Mouse (Mus musculus) right cerebral cortex, adult 2 months (tissue): Measurements from ENCODE around the gene Mlec.
"Not testable (repeated sequence)": the region's sequence is repeated elsewhere in the genome, so short reads cannot be mapped to it uniquely, and the experiment has no call there.

Source experiments
- DNase-seq, 2 experiments: peaks; one replicate each; pipeline ENCODE4 v3.0.0; 2021 to 2022; ENCODE audit warnings: low spot score in 2 of 2

The Mlec gene

GRCm38 (mm10) chr5:115150991-115151390 lies 7.0 kb downstream of the Mlec start:
- DNase-seq: no peak

DNA sequence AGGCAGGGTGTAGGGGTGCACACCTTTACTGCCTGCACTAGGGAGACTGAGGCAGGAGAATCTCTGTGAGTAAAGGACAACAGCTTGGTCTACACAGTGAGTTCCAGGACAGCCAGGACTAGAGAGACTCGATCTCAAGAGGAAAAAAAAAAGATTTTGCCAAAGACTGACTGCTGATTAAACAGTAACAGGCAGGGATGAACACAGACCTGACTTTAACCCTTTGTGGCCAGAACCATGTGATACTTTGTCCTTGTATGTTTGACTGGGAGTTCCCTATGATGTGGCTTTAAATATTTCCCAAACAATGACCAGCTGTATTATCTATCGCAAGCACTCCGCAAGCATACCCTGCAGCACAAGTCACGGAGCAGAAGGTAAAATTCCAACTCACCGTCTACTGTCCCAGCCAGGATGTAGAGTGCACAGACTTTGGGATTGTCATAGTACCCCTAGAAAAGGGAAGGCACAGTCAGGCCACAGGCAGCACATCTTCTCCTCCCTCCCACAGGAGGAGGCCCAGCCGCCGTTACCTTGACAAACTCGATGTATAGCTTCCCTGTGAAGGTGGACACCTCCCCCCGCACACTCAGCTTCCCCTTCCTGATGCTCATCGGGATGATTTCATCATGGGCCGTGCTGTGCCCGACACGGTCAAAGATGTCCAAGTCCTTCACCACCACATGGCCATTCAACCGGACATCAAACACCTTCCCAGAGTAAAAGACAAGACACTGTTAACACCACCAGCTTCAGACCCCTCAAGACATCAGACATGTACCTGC lies 8.1 kb downstream of the Mlec start:
- DNase-seq: no peak

DNA sequence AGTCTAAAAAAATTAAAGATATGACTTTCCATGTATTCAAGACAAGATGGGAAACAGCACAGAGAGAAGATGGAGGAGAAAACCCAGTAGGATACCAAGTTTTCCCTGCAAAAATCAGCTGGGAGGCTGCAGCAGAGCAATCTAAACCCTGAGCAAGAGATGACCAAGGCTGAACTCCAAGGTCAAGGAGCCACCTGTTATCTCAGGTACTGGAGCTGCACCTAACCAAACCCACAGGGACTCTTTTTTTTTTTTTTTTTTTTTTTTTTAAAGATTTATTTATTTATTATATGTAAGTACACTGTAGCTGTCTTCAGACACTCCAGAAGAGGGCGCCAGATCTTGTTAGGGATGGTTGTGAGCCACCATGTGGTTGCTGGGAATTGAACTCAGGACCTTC lies 9.1 kb downstream of the Mlec start:
- not testable (repeated sequence) for DNase-seq

DNA sequence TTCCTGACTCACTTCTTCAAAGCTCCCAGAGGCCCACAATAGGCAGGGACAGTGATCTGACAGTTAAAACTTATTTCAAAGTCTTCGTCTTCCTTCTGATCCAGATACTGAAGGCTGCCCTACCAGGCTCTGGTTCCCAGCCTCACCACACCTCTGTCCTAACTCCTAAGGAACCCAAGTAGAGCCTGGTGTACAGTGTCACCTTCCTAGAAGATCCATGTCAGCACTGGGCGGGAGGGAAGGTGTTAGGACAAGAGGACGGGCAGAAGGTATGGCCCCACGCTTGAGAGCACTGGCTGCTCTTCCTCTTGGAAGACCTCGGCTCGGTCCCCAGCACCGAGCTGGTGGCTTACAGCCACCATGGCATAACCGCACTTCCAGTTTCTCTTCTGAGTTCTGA lies 9.6 kb downstream of the Mlec start:
- DNase-seq: no peak

DNA sequence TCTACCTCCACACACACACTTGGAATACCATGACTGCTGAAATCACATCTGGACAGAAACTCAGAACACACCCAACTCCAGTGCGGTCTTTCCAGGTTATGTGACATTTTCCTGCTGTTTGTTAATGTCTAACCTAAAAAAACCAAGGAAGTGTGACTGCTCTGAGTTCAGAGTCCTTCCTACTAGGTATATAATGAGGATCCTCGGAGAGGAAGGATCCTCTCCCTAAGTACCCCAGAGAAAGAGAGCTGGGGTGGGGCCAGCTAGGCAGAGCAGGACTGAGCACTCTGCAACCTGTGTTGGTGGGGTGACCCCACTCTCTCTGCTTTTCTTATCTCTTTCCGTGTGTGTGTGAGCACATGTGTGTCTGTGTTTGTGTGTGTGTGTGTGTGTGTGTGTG lies 10.6 kb downstream of the Mlec start:
- DNase-seq: no peak

GRCm38 (mm10) chr5:115146747-115147130 lies 11.2 kb downstream of the Mlec start:
- DNase-seq: no peak

GRCm38 (mm10) chr5:115145976-115146746 lies 11.8 kb downstream of the Mlec start:
- no peak for DNase-seq

DNA sequence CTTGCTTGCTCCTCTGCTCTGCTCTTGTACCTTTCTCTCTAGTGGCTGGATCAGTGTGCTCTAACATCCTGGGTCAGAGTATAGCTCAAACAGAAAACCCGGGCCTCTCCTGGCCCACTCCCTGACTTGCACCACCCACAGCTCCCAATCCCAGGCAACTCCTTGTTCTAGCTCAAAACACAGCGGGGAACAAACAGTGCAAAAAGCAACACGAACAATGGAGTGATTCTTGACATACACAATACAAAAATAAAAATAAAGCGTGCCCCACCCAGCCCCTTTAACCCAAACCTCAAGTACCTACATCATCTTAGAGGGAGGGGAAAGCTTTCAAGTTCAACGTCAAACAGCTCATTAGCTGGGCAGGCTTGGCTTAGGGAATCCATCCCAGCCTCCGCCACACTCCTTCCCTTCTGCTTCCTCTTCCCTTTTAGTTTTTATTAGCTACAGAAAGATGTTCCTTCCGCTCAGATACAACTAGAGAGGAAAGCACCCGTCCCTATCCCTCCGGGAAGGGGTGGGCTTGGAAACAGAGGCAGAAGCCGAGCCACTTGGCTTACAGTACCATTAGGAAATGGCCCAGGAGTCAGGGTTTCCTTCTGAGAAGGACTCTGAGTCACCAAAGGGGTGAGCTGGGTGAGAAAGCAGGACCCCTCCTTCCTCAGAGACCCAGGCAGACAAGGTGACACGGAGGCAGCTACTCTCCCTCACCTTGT lies 12.6 kb downstream of the Mlec start:
- no peak for DNase-seq

GRCm38 (mm10) chr5:115144471-115144870 lies 13.5 kb downstream of the Mlec start:
- no peak for DNase-seq

GRCm38 (mm10) chr5:115143552-115143951 lies 14.4 kb downstream of the Mlec start:
- DNase-seq: peak in 1 of 2 experiments; percentile 39

- no peak for DNase-seq
These were observed 15.7 kb downstream of the Mlec start for GRCm38 (mm10) chr5:115142166-115142697.

- no peak for DNase-seq
These were observed 17.3 kb downstream of the Mlec start for GRCm38 (mm10) chr5:115140726-115141125.

DNA sequence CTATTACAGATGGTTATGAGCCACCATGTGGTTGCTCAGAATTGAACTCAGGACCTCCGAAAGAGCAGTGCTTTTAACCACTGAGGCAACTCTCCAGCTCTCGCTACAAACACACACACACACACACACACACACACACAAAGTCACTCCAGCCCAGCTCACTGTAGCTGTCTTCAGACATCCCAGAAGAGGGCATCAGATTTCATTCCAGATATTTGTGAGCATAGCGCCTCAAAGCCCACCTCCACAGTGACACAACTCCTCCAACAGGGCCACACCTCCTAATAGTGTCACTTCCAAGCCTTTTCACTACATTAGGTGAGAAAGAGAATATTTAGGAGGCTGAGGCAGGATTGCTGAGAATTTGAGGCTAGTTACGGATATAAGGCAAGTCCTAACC lies 18.9 kb downstream of the Mlec start:
- no peak for DNase-seq

DNA sequence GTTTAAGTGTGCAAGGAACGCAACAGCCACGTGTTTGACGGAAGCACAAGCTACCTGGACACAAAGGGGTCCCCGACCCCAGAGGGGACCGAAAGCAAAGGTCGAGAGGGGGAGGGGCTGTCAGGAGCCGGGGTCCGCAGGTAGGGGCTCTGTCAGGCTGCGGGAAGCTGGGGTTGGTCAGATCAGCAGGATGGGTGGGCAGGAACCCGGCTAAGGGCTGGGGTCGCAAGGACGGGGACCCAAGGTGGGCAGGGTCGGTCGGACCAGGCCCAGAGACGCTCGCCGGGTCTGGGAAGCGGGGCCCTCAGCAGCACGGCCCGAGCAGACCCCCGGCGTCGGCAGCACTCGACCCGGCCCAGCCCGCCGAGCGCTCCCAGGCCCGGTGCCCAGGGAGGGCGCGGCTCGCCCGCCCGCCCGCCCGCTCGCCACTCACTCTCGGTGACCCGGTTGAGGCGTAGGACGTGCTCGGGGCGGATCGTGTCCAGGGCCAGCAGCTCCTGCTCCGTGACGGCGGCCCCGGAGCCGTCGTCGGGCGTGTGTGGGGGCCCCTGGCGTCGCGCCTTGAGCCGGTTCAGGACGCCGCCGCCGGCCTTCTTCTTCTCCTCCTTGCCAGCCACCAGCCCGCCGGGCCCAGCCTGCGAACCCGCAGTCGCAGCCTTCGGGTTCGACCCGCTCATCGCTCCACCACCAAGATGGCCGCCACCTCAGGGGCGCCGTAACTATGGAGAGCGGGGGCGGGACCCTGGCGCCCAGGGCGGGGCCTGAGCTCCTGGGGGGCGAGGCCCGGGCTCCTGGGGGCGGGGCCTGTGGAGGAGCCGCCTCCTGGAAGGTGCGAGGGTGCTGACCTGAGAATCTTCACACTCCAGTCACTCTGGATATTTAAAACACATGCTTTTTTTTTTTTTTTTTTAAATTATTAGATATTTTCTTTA lies 23.5 kb downstream of the Mlec start, which contains the start of gene Unc119b:
Gene Unc119b (minus strand): TSS at position 742 of the 932 bp plus-strand sequence.
- peak; percentile 84 to 85 for DNase-seq

- no peak for DNase-seq
These were observed 24.5 kb downstream of the Mlec start for GRCm38 (mm10) chr5:115133358-115134066.

- no peak for DNase-seq
These were observed 25.5 kb downstream of the Mlec start for GRCm38 (mm10) chr5:115132465-115132864.

GRCm38 (mm10) chr5:115129328-115129727 lies 28.7 kb downstream of the Mlec start:
- DNase-seq: no peak

DNA sequence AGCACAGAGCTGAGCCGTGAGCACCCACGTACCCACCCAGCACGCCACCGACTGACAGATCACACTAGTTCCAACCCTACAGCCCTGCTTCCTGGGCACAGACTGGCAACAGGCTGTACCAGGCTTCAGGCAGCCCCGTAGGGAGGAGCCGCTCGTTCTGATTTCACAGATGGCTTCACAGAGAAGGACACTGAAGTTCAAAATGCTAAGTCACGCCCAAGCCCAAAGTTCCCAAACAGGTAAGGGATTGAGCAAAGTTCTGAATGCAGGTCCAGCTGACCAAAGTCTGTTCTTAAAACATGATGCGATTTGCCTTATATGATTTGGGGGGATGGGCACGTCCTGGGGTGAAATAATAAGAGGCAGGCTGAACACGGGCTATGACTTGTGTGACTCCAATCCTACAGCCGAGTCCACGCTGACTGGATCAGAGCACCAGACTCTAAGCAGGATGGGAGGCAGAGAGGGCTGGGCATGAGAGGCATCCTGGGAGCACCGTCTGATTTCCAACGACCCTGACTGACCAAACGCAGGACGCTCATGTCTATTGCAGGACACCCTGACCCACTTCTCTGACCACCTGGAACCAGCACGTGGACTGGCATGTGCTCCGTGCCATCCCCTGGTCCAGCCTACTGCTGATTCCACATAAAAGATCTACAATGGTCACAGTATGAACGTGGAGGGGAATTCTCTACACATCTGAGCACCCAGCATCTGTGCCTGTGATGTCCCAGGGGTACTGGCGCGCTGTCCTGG lies 30.4 kb downstream of the Mlec start:
- no peak for DNase-seq

DNA sequence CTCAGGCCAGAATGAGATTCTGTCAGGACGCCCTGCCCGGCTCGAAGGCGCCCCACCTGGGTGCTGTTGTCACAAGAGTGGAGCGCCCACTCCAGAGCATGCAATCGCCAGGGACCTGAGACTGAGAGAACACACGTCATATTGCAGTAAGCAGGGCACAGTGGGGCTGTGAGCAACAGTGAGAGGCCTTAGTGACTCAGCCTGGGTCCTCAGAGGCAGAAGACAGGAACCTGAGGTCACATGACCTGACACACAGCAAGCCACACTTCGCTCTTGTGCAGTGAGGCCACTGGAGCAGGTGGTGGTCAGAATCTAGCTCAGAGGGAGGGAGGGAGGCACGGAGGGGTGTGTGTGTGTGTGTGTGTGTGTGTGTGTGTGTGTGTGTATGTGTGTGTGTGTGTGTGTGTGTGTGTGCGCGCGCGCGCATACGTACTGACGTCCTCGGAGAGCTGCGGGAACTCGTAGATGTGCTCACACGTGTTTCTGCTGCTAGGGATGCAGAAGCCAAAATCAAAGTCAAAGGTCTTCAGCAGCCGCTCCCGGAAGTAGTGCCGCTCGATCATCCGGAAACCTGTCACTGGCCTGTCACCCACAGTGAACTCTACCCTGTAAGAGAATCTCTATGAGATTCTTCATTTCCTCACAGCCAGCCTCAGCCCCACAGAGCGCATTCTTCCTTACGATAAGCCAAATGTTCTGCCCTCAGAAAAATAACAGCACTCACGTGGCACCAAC lies 31.2 kb downstream of the Mlec start:
- DNase-seq: no peak
